Mouse (Mus musculus): Measurements from ENCODE around the gene Rsph10b.

The Rsph10b gene

GRCm38 (mm10) chr5:143936156-143936555 is 3.3 kb downstream of the Rsph10b start:
- DNase-seq (ENCODE audit: low spot score) = no peak

GRCm38 (mm10) chr5:143941588-143941987 is 8.8 kb downstream of the Rsph10b start:
- DNase-seq (ENCODE audit: low spot score) = no peak

GRCm38 (mm10) chr5:143943231-143944125 is 10.6 kb downstream of the Rsph10b start:
- DNase-seq (ENCODE audit: low spot score) = no peak

- no peak for DNase-seq (ENCODE audit: low spot score)
These were observed 15.5 kb downstream of the Rsph10b start for GRCm38 (mm10) chr5:143948361-143948760.

GRCm38 (mm10) chr5:143950016-143950415 is 17.2 kb downstream of the Rsph10b start:
- no peak for DNase-seq (ENCODE audit: low spot score)

GRCm38 (mm10) chr5:143957101-143957500 is 24.3 kb downstream of the Rsph10b start:
- DNase-seq (ENCODE audit: low spot score) = no peak

- no peak for DNase-seq (ENCODE audit: low spot score)
These were observed 26.7 kb downstream of the Rsph10b start for GRCm38 (mm10) chr5:143959551-143959950.

- no peak for DNase-seq (ENCODE audit: low spot score)
These were observed 28.3 kb downstream of the Rsph10b start for GRCm38 (mm10) chr5:143961176-143961575.

GRCm38 (mm10) chr5:143965586-143966345 is 32.9 kb downstream of the Rsph10b start:
- no peak for DNase-seq (ENCODE audit: low spot score)

- DNase-seq (ENCODE audit: low spot score) = no peak
These were observed 33.8 kb downstream of the Rsph10b start for GRCm38 (mm10) chr5:143966671-143967070.

GRCm38 (mm10) chr5:143972628-143973027 is 39.8 kb downstream of the Rsph10b start:
- DNase-seq (ENCODE audit: low spot score) = no peak

GRCm38 (mm10) chr5:143974931-143975630 is 42.2 kb downstream of the Rsph10b start:
- DNase-seq (ENCODE audit: low spot score) = peak; percentile 47

GRCm38 (mm10) chr5:143975631-143975933 is 42.7 kb downstream of the Rsph10b start:
- no peak for DNase-seq (ENCODE audit: low spot score)

- DNase-seq (ENCODE audit: low spot score) = no peak
These were observed 43.4 kb downstream of the Rsph10b start for GRCm38 (mm10) chr5:143976232-143976631.

GRCm38 (mm10) chr5:143976726-143977431 is 44.0 kb downstream of the Rsph10b start:
- DNase-seq (ENCODE audit: low spot score) = no peak

GRCm38 (mm10) chr5:143980858-143981257 is 48.0 kb downstream of the Rsph10b start:
- no peak for DNase-seq (ENCODE audit: low spot score)

- DNase-seq (ENCODE audit: low spot score) = no peak
These were observed 49.5 kb downstream of the Rsph10b start for GRCm38 (mm10) chr5:143982361-143982760.

GRCm38 (mm10) chr5:143985381-143985780 is 52.5 kb downstream of the Rsph10b start:
- no peak for DNase-seq (ENCODE audit: low spot score)

GRCm38 (mm10) chr5:143987596-143987995 is 54.8 kb downstream of the Rsph10b start:
- DNase-seq (ENCODE audit: low spot score) = no peak

GRCm38 (mm10) chr5:143989046-143989445 is 56.2 kb downstream of the Rsph10b start:
- DNase-seq (ENCODE audit: low spot score) = no peak

GRCm38 (mm10) chr5:143990086-143990485 is 57.3 kb downstream of the Rsph10b start:
- DNase-seq (ENCODE audit: low spot score) = no peak

GRCm38 (mm10) chr5:143992661-143993060 is 59.8 kb downstream of the Rsph10b start:
- peak; percentile 92 for DNase-seq (ENCODE audit: low spot score)

Data from lung, postnatal 25 days (tissue).